Comparison of ENCODE assay signal across 10 mouse cellular contexts in genomic region chr12:111162312-111163061, GRCm38 (mm10). TPM values are rescaled to one million over a fixed set of nuclear protein-coding genes. Genes with fewer than 3 reads are reported as not detected.
DNase-seq lines count a peak whose midpoint lies in the region; ATAC-seq and TF ChIP-seq lines count a peak whose summit lies in the region.
"Had no signal": no experiment of that assay in that cellular context is flagged by ENCODE, and none has a peak within 500 bp of the region (broad histone marks: within the 10 kb centered on the region; RNA-seq: fewer than 3 reads in every experiment).

No protein-coding gene starts in this region.

- peaks cover 58% of the 10 kb centered on the region for H3K4me1 ChIP-seq in embryonic facial prominence, embryonic 10.5 days
- peaks cover 59% of the 10 kb centered on the region for H3K4me1 ChIP-seq in midbrain, embryonic 10.5 days
- H3K4me1 ChIP-seq in stomach, embryonic 16.5 days (ENCODE audit: control insufficient read depth, insufficient read depth, low read length): peaks cover 22% of the 10 kb centered on the region

- peak overlapping the region; percentile 54 for H3K4me2 ChIP-seq in stomach, embryonic 16.5 days (ENCODE audit: low read depth, low read length)

- H3K27ac ChIP-seq in gastrocnemius, adult 2 months: no peak overlapping the region; the same call in 1 of the 2 replicates
- H3K27ac ChIP-seq in embryonic facial prominence, embryonic 10.5 days (replicated peaks): peak overlapping the region; percentile 89
- peak overlapping the region; percentile 86 for H3K27ac ChIP-seq in midbrain, embryonic 10.5 days (replicated peaks)
- H3K27ac ChIP-seq in stomach, embryonic 16.5 days (ENCODE audit: low read length): peak overlapping the region; percentile 17; the same call in 1 of the 2 replicates
- H3K27ac ChIP-seq: macrophage had no signal

- intact Hi-C loops in gastrocnemius, adult 2 months (cut with DNase I): no loop called here
- intact Hi-C loops in gastrocnemius, postnatal 36 days (cut with DNase I): no loop called here
- intact Hi-C loops in heart, postnatal 14 days (cut with DNase I): no loop called here

- no peak for TF ChIP-seq CTCF in gastrocnemius, adult 2 months (IDR thresholded peaks at IDR 0.05)

- H3K36me3 ChIP-seq in embryonic facial prominence, embryonic 10.5 days (replicated peaks): no peaks in the 10 kb centered on the region
- no peaks in the 10 kb centered on the region for H3K36me3 ChIP-seq in midbrain, embryonic 10.5 days
- no peaks in the 10 kb centered on the region for H3K36me3 ChIP-seq in stomach, embryonic 16.5 days (ENCODE audit: control insufficient read depth, insufficient read depth, low read length)

- peaks cover 6% of the 10 kb centered on the region; the same call in 1 of the 2 replicates for H3K27me3 ChIP-seq in embryonic facial prominence, embryonic 10.5 days (replicated peaks; ENCODE audit: low read depth, poor library complexity, severe bottlenecking)
- no peaks in the 10 kb centered on the region for H3K27me3 ChIP-seq in midbrain, embryonic 10.5 days (ENCODE audit: low read depth, poor library complexity, severe bottlenecking)
- no peaks in the 10 kb centered on the region for H3K27me3 ChIP-seq in stomach, embryonic 16.5 days (ENCODE audit: control insufficient read depth, insufficient read depth, low read length)
- H3K27me3 ChIP-seq: Patski had no signal

- WGBS in embryonic facial prominence, embryonic 10.5 days: 10% methylated on average over 16 of the region's 16 CpGs
- whole genome bisulfite sequencing in midbrain, embryonic 10.5 days: 10% methylated on average over 16 of the region's 16 CpGs
- 11% methylated on average over 16 of the region's 16 CpGs for WGBS in stomach, embryonic 16.5 days

- peak overlapping the region; percentile 58 for H3K4me3 ChIP-seq in gastrocnemius, adult 2 months
- peak overlapping the region; percentile 45 for H3K4me3 ChIP-seq in embryonic facial prominence, embryonic 10.5 days
- H3K4me3 ChIP-seq in midbrain, embryonic 10.5 days: peak overlapping the region; percentile 38
- peak overlapping the region; percentile 21; the same call in 1 of the 2 replicates for H3K4me3 ChIP-seq in stomach, embryonic 16.5 days (replicated peaks; ENCODE audit: low read length)

- peak; percentile 38 for DNase-seq in gastrocnemius, adult 2 months
- DNase-seq in gastrocnemius, postnatal 36 days: no peak
- peak; percentile 73 for DNase-seq in embryonic facial prominence, embryonic 10.5 days (ENCODE audit: low spot score)
- peak; percentile 26 to 49 for DNase-seq in heart, postnatal 14 days
- peak; percentile 40 to 41 for DNase-seq in layer of hippocampus, postnatal 36 days
- DNase-seq in midbrain, embryonic 10.5 days (ENCODE audit: low spot score): peak; percentile 66
- DNase-seq in yolk sac, embryonic 10.5 days (ENCODE audit: low spot score): no peak

- peak overlapping the region; percentile 52 for H3K9ac ChIP-seq in stomach, embryonic 16.5 days (ENCODE audit: low read length)

- ATAC-seq in stomach, embryonic 16.5 days (ENCODE audit: insufficient read depth, low FRiP score): peak; percentile 46
- ATAC-seq: Patski had no signal

- H3K9me3 ChIP-seq in embryonic facial prominence, embryonic 10.5 days: no peaks in the 10 kb centered on the region
- no peaks in the 10 kb centered on the region for H3K9me3 ChIP-seq in midbrain, embryonic 10.5 days (replicated peaks)
- H3K9me3 ChIP-seq in stomach, embryonic 16.5 days (replicated peaks; ENCODE audit: control insufficient read depth, low read length): no peaks in the 10 kb centered on the region

RNA-seq across cellular contexts. Expression of gene Traf3, which starts 3.7 kb away (rescaled TPM):
- total RNA-seq in gastrocnemius, adult 2 months (2021): 10 to 100 TPM in 1 of 2 experiments, 1 to 10 TPM in 1; 9.5 to 14.5 TPM
- total RNA-seq in gastrocnemius, postnatal 36 days (2021): 10 to 100 TPM; 10.1 to 10.7 TPM
- 9.5 and 10.6 TPM in 2 replicates for polyA plus RNA-seq in embryonic facial prominence, embryonic 10.5 days (2016; fragmentation: Nextera tagmentation; extraction: Ambion mirVana)
- 10 to 100 TPM; 12.4 to 15.5 TPM for total RNA-seq in heart, postnatal 14 days (2021)
- total RNA-seq in layer of hippocampus, postnatal 36 days (2021): 10 to 100 TPM; 71.9 to 86.6 TPM
- polyA plus RNA-seq in midbrain, embryonic 10.5 days (2016; fragmentation: Nextera tagmentation; extraction: Ambion mirVana): 11.5 and 15.0 TPM in 2 replicates
- 8.2 and 8.4 TPM in 2 replicates for polyA plus RNA-seq in stomach, embryonic 16.5 days (2015; fragmentation: Nextera tagmentation; extraction: Ambion mirVana)

RNA-seq across cellular contexts. Expression of gene 4930595D18Rik, which starts 21.8 kb away (rescaled TPM):
- total RNA-seq in gastrocnemius, adult 2 months (2021): under 1 TPM in 1 of 2 experiments, not detected in 1; 0.28 TPM
- not detected for total RNA-seq in gastrocnemius, postnatal 36 days (2021)
- polyA plus RNA-seq in embryonic facial prominence, embryonic 10.5 days (2016; fragmentation: Nextera tagmentation; extraction: Ambion mirVana): not detected in 2 replicates
- total RNA-seq in heart, postnatal 14 days (2021): not detected
- not detected for total RNA-seq in layer of hippocampus, postnatal 36 days (2021)
- polyA plus RNA-seq in midbrain, embryonic 10.5 days (2016; fragmentation: Nextera tagmentation; extraction: Ambion mirVana): not detected in 2 replicates
- polyA plus RNA-seq in stomach, embryonic 16.5 days (2015; fragmentation: Nextera tagmentation; extraction: Ambion mirVana): not detected in 2 replicates
- polyA plus RNA-seq: macrophage, Patski had no signal

Comparison
In these comparisons a context has a peak if more than half of its experiments do, and no peak if none do; other contexts are left out.
1. DNase-seq: peak in gastrocnemius, adult 2 months (single experiment), embryonic facial prominence, embryonic 10.5 days (single experiment), heart, postnatal 14 days (2 of 2), layer of hippocampus, postnatal 36 days (2 of 2) and midbrain, embryonic 10.5 days (single experiment); none in gastrocnemius, postnatal 36 days (0 of 2) and yolk sac, embryonic 10.5 days (single experiment).
2. RNA of gene Traf3, which starts 3.7 kb away (total RNA-seq): 71.9 to 86.6 TPM in layer of hippocampus, postnatal 36 days; 12.4 to 15.5 TPM in heart, postnatal 14 days, 9.5 to 14.5 TPM in gastrocnemius, adult 2 months and 10.1 to 10.7 TPM in gastrocnemius, postnatal 36 days; every median in the first group is over 4 times any median in the second.
3. Peak in every context shown above with its lines, with median percentiles within 50 percentile points of each other: H3K4me3 ChIP-seq.